Mouse (Mus musculus) MEL (cell line): Measurements from ENCODE around the gene Abcd4.

Source experiments
- CTCF ChIP-seq, 3 experiments: IDR thresholded peaks in 2 of 3; conservative IDR thresholded peaks in 1 of 3; 2 replicates each; pipeline ENCODE4 v1.5.1; 2011 to 2012; ENCODE audit warnings: low read length in 3 of 3, low read depth in 2 of 3, mild to moderate bottlenecking in 2 of 3, improper control_type of control experiment in 1 of 3, inconsistent platforms in 1 of 3, mixed read lengths in 1 of 3, moderate library complexity in 1 of 3; ENCODE audit not compliant: control insufficient read depth in 1 of 3, insufficient read depth in 1 of 3, poor library complexity in 1 of 3, severe bottlenecking in 1 of 3
- E2F4 ChIP-seq: IDR thresholded peaks from 2 replicates; pipeline ENCODE4 v1.6.1; 2011; ENCODE audit warnings: low read depth, low read length, improper control_type of control experiment, borderline replicate concordance
- EP300 ChIP-seq, 2 experiments: IDR thresholded peaks; 2 replicates each; pipeline ENCODE4 v1.6.1; 2011; ENCODE audit warnings: improper control_type of control experiment in 2 of 2, low read length in 2 of 2, low read depth in 1 of 2, mild to moderate bottlenecking in 1 of 2
- GATA1 ChIP-seq: IDR thresholded peaks from 2 replicates; pipeline ENCODE4 v1.6.1; 2011; ENCODE audit warnings: low read depth, low read length, improper control_type of control experiment
- MAZ ChIP-seq: IDR thresholded peaks from 2 replicates; pipeline ENCODE4 v1.6.1; 2012; ENCODE audit warnings: low read depth, mild to moderate bottlenecking, inconsistent platforms, low read length, improper control_type of control experiment
- POLR2A ChIP-seq, 2 experiments: IDR thresholded peaks; 2 replicates each; pipeline ENCODE4 v1.6.1; 2011 to 2012; ENCODE audit warnings: low read length in 2 of 2, mild to moderate bottlenecking in 2 of 2, control low read depth in 1 of 2, improper control_type of control experiment in 1 of 2, low read depth in 1 of 2, moderate library complexity in 1 of 2; ENCODE audit not compliant: control insufficient read depth in 1 of 2, insufficient read depth in 1 of 2, poor library complexity in 1 of 2
- SMC3 ChIP-seq: IDR thresholded peaks from 2 replicates; pipeline ENCODE4 v1.6.1; 2011; ENCODE audit warnings: low read depth, low read length, improper control_type of control experiment
- USF1 ChIP-seq: IDR thresholded peaks from 2 replicates; pipeline ENCODE4 v1.6.1; 2014; ENCODE audit warnings: low read depth, mild to moderate bottlenecking, inconsistent platforms, low read length, improper control_type of control experiment, moderate library complexity
- ZC3H11A ChIP-seq: IDR thresholded peaks from 2 replicates; pipeline ENCODE4 v1.6.1; 2012; ENCODE audit warnings: low read depth, mild to moderate bottlenecking, inconsistent platforms, low read length, improper control_type of control experiment
- ZNF384 ChIP-seq: IDR thresholded peaks from 2 replicates; pipeline ENCODE4 v1.6.1; 2012; ENCODE audit warnings: low read depth, mild to moderate bottlenecking, inconsistent platforms, low read length, improper control_type of control experiment

- TF ChIP-seq USF1 (no peak), POLR2A (IDR thresholded peaks at IDR 0.05; ENCODE audit: control insufficient read depth in 1 of 2, insufficient read depth in 1 of 2, low read depth in 1 of 2, low read length in 2 of 2, poor library complexity in 1 of 2) (no peak), EP300 (IDR thresholded peaks at IDR 0.05; ENCODE audit: low read depth in 1 of 2, low read length in 2 of 2) (no peak), CTCF (IDR thresholded peaks at IDR 0.05 in 2 of 3, conservative IDR thresholded peaks at IDR 0.05 in 1 of 3; ENCODE audit: control insufficient read depth in 1 of 3, insufficient read depth in 1 of 3, low read depth in 2 of 3, low read length in 3 of 3, poor library complexity in 1 of 3, severe bottlenecking in 1 of 3) (no peak), E2F4 (no peak), MAZ (no peak), GATA1 (no peak), ZC3H11A (no peak), SMC3 (no peak), ZNF384 (no peak)
These were observed 18.9 kb downstream of the Abcd4 start for GRCm38 (mm10) chr12:84598324-84598723.
